ENCODE assay signal across 9 mouse cellular contexts in the genomic region with DNA sequence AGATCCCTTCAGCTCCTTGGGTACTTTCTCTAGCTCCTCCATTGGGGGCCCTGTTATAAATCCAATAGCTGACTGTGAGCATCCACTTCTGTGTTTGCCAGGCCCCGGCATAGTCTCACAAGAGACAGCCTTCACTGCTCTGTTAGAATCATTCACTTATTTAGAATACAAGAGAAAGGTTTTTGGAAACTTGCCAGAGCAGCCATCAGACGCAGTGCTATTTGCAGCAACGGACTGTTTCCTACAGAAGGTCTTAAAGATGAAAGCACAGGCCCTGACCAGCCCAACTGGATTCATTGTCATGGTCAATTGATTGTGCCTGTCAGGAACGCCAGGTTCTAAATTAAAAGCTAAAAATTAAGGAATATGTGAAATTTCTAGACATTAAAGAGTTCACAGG.
DNase-seq lines count a peak whose midpoint lies in the region; ATAC-seq and TF ChIP-seq lines count a peak whose summit lies in the region.
"Had no signal": no experiment of that assay in that cellular context is flagged by ENCODE, and none has a peak within 500 bp of the region (broad histone marks: within the 10 kb centered on the region; RNA-seq: fewer than 3 reads in every experiment).

No protein-coding gene starts in this region.

- no peak overlapping the region for H3K9ac ChIP-seq in heart, embryonic 11.5 days (ENCODE audit: low read depth, low read length)
- H3K9ac ChIP-seq in midbrain, embryonic 12.5 days (replicated peaks) = no peak overlapping the region
- H3K9ac ChIP-seq in hindbrain, postnatal 0 days (replicated peaks; ENCODE audit: low read length) = no peak overlapping the region
- H3K9ac ChIP-seq in stomach, embryonic 15.5 days = no peak overlapping the region

- TF ChIP-seq CTCF in hindbrain, postnatal 0 days (IDR thresholded peaks at IDR 0.05; ENCODE audit: low read depth) = no peak
- TF ChIP-seq CTCF in thymus, adult 2 months (IDR thresholded peaks at IDR 0.05; ENCODE audit: borderline replicate concordance, control insufficient read depth, extremely low read depth, insufficient read depth, low read length, poor library complexity) = no peak

- TF ChIP-seq POLR2A in thymus, adult 2 months (IDR thresholded peaks at IDR 0.05; ENCODE audit: control insufficient read depth, extremely low read depth, insufficient read depth, low read length, poor library complexity) = no peak

- no peaks in the 10 kb centered on the region for H3K27me3 ChIP-seq in heart, embryonic 11.5 days (ENCODE audit: control insufficient read depth, insufficient read depth, low read length)
- no peaks in the 10 kb centered on the region for H3K27me3 ChIP-seq in midbrain, embryonic 12.5 days
- H3K27me3 ChIP-seq in midbrain, embryonic 10.5 days (ENCODE audit: low read depth, poor library complexity, severe bottlenecking) = no peaks in the 10 kb centered on the region
- no peaks in the 10 kb centered on the region for H3K27me3 ChIP-seq in hindbrain, postnatal 0 days (ENCODE audit: insufficient read depth, low read length)
- no peaks in the 10 kb centered on the region for H3K27me3 ChIP-seq in stomach, embryonic 15.5 days (replicated peaks)
- no peaks in the 10 kb centered on the region for H3K27me3 ChIP-seq in thymus, adult 2 months (ENCODE audit: control insufficient read depth, insufficient read depth, low read length)

- peaks cover 66% of the 10 kb centered on the region for H3K4me1 ChIP-seq in heart, embryonic 11.5 days (ENCODE audit: control insufficient read depth, insufficient read depth, low read length)
- H3K4me1 ChIP-seq in midbrain, embryonic 12.5 days = peaks cover 33% of the 10 kb centered on the region
- peaks cover 68% of the 10 kb centered on the region for H3K4me1 ChIP-seq in midbrain, embryonic 10.5 days
- H3K4me1 ChIP-seq in hindbrain, postnatal 0 days (ENCODE audit: insufficient read depth, low read length) = peaks cover 6% of the 10 kb centered on the region
- H3K4me1 ChIP-seq in stomach, embryonic 15.5 days = peaks cover 30% of the 10 kb centered on the region
- H3K4me1 ChIP-seq in thymus, adult 2 months (replicated peaks; ENCODE audit: control insufficient read depth, insufficient read depth, low read length) = no peaks in the 10 kb centered on the region

- no peak for ATAC-seq in heart, embryonic 11.5 days (replicated peaks; ENCODE audit: insufficient number of reproducible peaks, low FRiP score, low TSS enrichment)
- ATAC-seq in midbrain, embryonic 12.5 days (ENCODE audit: low FRiP score, low read depth) = no peak
- no peak for ATAC-seq in hindbrain, postnatal 0 days
- ATAC-seq in stomach, embryonic 15.5 days (ENCODE audit: insufficient read depth, low FRiP score, low read depth) = no peak

- no peak overlapping the region for H3K4me2 ChIP-seq in heart, embryonic 11.5 days
- H3K4me2 ChIP-seq in midbrain, embryonic 12.5 days (replicated peaks) = no peak overlapping the region
- H3K4me2 ChIP-seq in hindbrain, postnatal 0 days (ENCODE audit: low read depth, low read length) = no peak overlapping the region
- H3K4me2 ChIP-seq in stomach, embryonic 15.5 days = no peak overlapping the region

- 36% methylated on average over 4 of the region's 4 CpGs for WGBS in heart, embryonic 11.5 days (ENCODE audit: insufficient replicate concordance)
- 63% methylated on average over 4 of the region's 4 CpGs for WGBS in midbrain, embryonic 12.5 days
- WGBS in midbrain, embryonic 10.5 days = 83% methylated on average over 4 of the region's 4 CpGs
- WGBS in hindbrain, postnatal 0 days = 20% methylated on average over 4 of the region's 4 CpGs
- WGBS in stomach, embryonic 15.5 days = 32% methylated on average over 4 of the region's 4 CpGs
- 77% methylated on average over 4 of the region's 4 CpGs for WGBS in thymus, adult 2 months

- DNase-seq in heart, adult 8-10 months (ENCODE audit: low spot score) = no peak
- DNase-seq in midbrain, embryonic 10.5 days (ENCODE audit: low spot score) = no peak
- DNase-seq in hindbrain, postnatal 0 days (ENCODE audit: low spot score) = peak; percentile 66
- no peak for DNase-seq in thymus, adult 2 months
- no peak for DNase-seq in left cerebral cortex, adult 8-10 months (ENCODE audit: low spot score in 2 of 2)
- DNase-seq: right cerebral cortex, postnatal 25 days had no signal

- H3K4me3 ChIP-seq in heart, embryonic 11.5 days (ENCODE audit: low read depth, low read length) = no peak overlapping the region
- no peak overlapping the region for H3K4me3 ChIP-seq in midbrain, embryonic 12.5 days
- no peak overlapping the region for H3K4me3 ChIP-seq in midbrain, embryonic 10.5 days
- no peak overlapping the region for H3K4me3 ChIP-seq in hindbrain, postnatal 0 days (ENCODE audit: low read length)
- no peak overlapping the region for H3K4me3 ChIP-seq in stomach, embryonic 15.5 days (replicated peaks)
- H3K4me3 ChIP-seq in thymus, adult 2 months (ENCODE audit: control insufficient read depth, insufficient read depth, low read length) = no peak overlapping the region

- no peaks in the 10 kb centered on the region for H3K9me3 ChIP-seq in heart, embryonic 11.5 days (replicated peaks; ENCODE audit: control insufficient read depth, low read length)
- H3K9me3 ChIP-seq in midbrain, embryonic 12.5 days = no peaks in the 10 kb centered on the region
- H3K9me3 ChIP-seq in midbrain, embryonic 10.5 days (replicated peaks) = no peaks in the 10 kb centered on the region
- H3K9me3 ChIP-seq in hindbrain, postnatal 0 days (ENCODE audit: low read length) = no peaks in the 10 kb centered on the region
- H3K9me3 ChIP-seq in stomach, embryonic 15.5 days = no peaks in the 10 kb centered on the region

- H3K36me3 ChIP-seq in heart, embryonic 11.5 days (ENCODE audit: control insufficient read depth, insufficient read depth, low read length) = peaks cover 1% of the 10 kb centered on the region; the same call in 1 of the 2 replicates
- H3K36me3 ChIP-seq in midbrain, embryonic 12.5 days = peaks cover 7% of the 10 kb centered on the region; the same call in 1 of the 2 replicates
- H3K36me3 ChIP-seq in midbrain, embryonic 10.5 days = peaks cover 32% of the 10 kb centered on the region
- no peaks in the 10 kb centered on the region for H3K36me3 ChIP-seq in hindbrain, postnatal 0 days (ENCODE audit: insufficient read depth, low read length)
- H3K36me3 ChIP-seq in stomach, embryonic 15.5 days = 0 out of 2 replicates have a peak, but pooled peaks cover 4% of the 10 kb centered on the region
- H3K36me3 ChIP-seq in thymus, adult 2 months (ENCODE audit: control insufficient read depth, insufficient read depth, low read length) = no peaks in the 10 kb centered on the region

- peak overlapping the region; percentile 52; the same call in 1 of the 2 replicates for H3K27ac ChIP-seq in heart, embryonic 11.5 days (ENCODE audit: low read depth, low read length)
- peak overlapping the region; percentile 44 for H3K27ac ChIP-seq in midbrain, embryonic 12.5 days (replicated peaks)
- H3K27ac ChIP-seq in midbrain, embryonic 10.5 days (replicated peaks) = no peak overlapping the region
- peak overlapping the region; percentile 62; the same call in 1 of the 2 replicates for H3K27ac ChIP-seq in hindbrain, postnatal 0 days
- H3K27ac ChIP-seq in stomach, embryonic 15.5 days = peak overlapping the region; percentile 90
- H3K27ac ChIP-seq in thymus, adult 2 months (ENCODE audit: control insufficient read depth, insufficient read depth, low read length) = no peak overlapping the region; the same call in 1 of the 2 replicates

Comparison
In these comparisons a context has a peak if more than half of its experiments do, and no peak if none do; other contexts are left out.
1. H3K27ac ChIP-seq: peak in heart, embryonic 11.5 days (single experiment), midbrain, embryonic 12.5 days (single experiment), hindbrain, postnatal 0 days (single experiment) and stomach, embryonic 15.5 days (single experiment); none in midbrain, embryonic 10.5 days (single experiment) and thymus, adult 2 months (single experiment).